Mouse (Mus musculus) liver, embryonic 14.5 days (tissue): ENCODE results near the gene Gm382. TPM values are rescaled to one million over a fixed set of nuclear protein-coding genes. Genes with fewer than 3 reads are reported as not detected.

Source experiments
- ATAC-seq: fragments of 200-750 bp; cut with Nextera tagmentation; 2 replicates; pipeline ENCODE4 v1.8.0; 2017; ENCODE audit warnings: moderate number of reproducible peaks, mild to moderate bottlenecking, moderate library complexity; ENCODE audit not compliant: insufficient read depth
- DNase-seq, 3 experiments: peaks; one replicate each; pipeline ENCODE4 v3.0.0-alpha.2; 2012 to 2013; ENCODE audit warnings: low read depth in 3 of 3, low spot score in 3 of 3
- H3K27ac ChIP-seq: fragments of 300-500 bp; sonication (generic); 2 replicates; pipeline ENCODE4 v1.5.1; 2014; ENCODE audit warnings: moderate library complexity, mild to moderate bottlenecking, control low read depth, inconsistent platforms
- H3K27me3 ChIP-seq: fragments of 300-500 bp; sonication (generic); 2 replicates; pipeline ENCODE4 v1.6.1; 2014; ENCODE audit warnings: mild to moderate bottlenecking, low read length, moderate library complexity; ENCODE audit not compliant: control insufficient read depth, insufficient read depth
- H3K36me3 ChIP-seq: fragments of 300-500 bp; sonication (generic); replicated peaks from 2 replicates; pipeline ENCODE4 v1.6.1; 2014; ENCODE audit warnings: low read depth; ENCODE audit not compliant: control insufficient read depth, insufficient read depth
- H3K4me1 ChIP-seq, 2 experiments: fragments of 200-500 bp in 1 of 2; fragments of 300-500 bp in 1 of 2; sonication (generic) in 1 of 2; replicated peaks; 2 replicates each; pipeline ENCODE4 v1.6.1; 2012 to 2014; ENCODE audit warnings: antibody characterized with exemption in 1 of 2, inconsistent platforms in 1 of 2, low read length in 1 of 2; ENCODE audit not compliant: control insufficient read depth in 2 of 2, insufficient read depth in 2 of 2
- H3K4me2 ChIP-seq: fragments of 300-500 bp; sonication (generic); 2 replicates; pipeline ENCODE4 v1.6.1; 2014; ENCODE audit warnings: low read depth, mild to moderate bottlenecking, control low read depth, moderate library complexity
- H3K4me3 ChIP-seq, 2 experiments: fragments of 200-500 bp in 1 of 2; fragments of 300-500 bp in 1 of 2; sonication (generic) in 1 of 2; 2 replicates each; pipeline ENCODE4 v1.5.1; 2012 to 2014; ENCODE audit warnings: low read depth in 2 of 2, low read length in 2 of 2, mild to moderate bottlenecking in 2 of 2, control low read depth in 1 of 2, inconsistent platforms in 1 of 2, moderate library complexity in 1 of 2; ENCODE audit not compliant: insufficient read depth in 1 of 2
- H3K9ac ChIP-seq: fragments of 300-500 bp; sonication (generic); replicated peaks from 2 replicates; pipeline ENCODE4 v1.6.1; 2014; ENCODE audit warnings: mild to moderate bottlenecking, control low read depth, moderate library complexity
- H3K9me3 ChIP-seq: fragments of 300-500 bp; sonication (generic); 2 replicates; pipeline ENCODE4 v1.6.1; 2016; ENCODE audit warnings: low read length, mixed read lengths; ENCODE audit not compliant: control insufficient read depth
- CTCF ChIP-seq: IDR thresholded peaks from 2 replicates; pipeline ENCODE4 v1.5.1; 2016; ENCODE audit warnings: antibody characterized with exemption, low read depth, control low read depth
- EP300 ChIP-seq: IDR thresholded peaks from 2 replicates; pipeline ENCODE4 v1.6.1; 2016; ENCODE audit warnings: antibody characterized with exemption, low read depth
- WGBS: fragments of 180-500 bp; shearing (Covaris S2); extraction: QIAGEN DNeasy Blood & Tissue Kit; methylation state at CpG from one replicate; pipeline ENCODE4 v1.1.7; 2014; ENCODE audit not compliant: insufficient replicate concordance; 5-methylcytosine and 5-hydroxymethylcytosine counted together
- polyA plus RNA-seq, 2 experiments: library from polyadenylated mRNA; depleted of rRNA in 1 of 2; stranded (reverse) in 1 of 2; unstranded in 1 of 2; fragments of >200 nt; fragmentation: Nextera tagmentation in 1 of 2; extraction: Ambion mirVana in 1 of 2; gene quantifications; 2 replicates each; pipeline versions ENCODE4 v1.2.1 to v1.2.3; 2012 to 2014

Gm382 gene
- polyA plus RNA-seq (2012; rRNA removed) = not detected in 2 replicates
- not detected in 2 replicates for polyA plus RNA-seq (2014; fragmentation: Nextera tagmentation; extraction: Ambion mirVana)

DNA sequence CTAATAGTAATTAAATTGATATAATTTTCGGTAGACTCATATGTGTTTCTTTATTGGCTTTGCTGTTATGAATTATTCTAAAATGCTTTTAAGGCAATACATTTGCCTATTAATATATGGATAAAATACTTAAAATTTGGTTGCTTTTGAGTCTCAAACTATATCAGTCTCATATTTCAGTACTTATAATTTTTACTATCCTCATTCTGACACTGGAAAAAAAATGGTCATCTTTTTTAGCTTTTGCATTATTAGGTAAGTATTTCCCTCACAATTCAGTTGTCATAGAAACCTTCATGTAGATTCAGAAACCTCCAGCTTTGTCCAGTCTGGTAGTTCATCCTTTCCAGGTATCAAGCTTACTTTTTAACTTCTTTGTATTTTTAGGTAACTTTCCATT is at the start of gene Gm382:
Gm382 (plus strand) TSS at position 301 of the 400 bp plus-strand sequence.
- Histone ChIP-seq H3K9me3 (no peaks in the 10 kb centered on the region), H3K9ac (no peak within 1 kb of the TSS), H3K27ac (no peak within 1 kb of the TSS), H3K4me3 (no peak within 1 kb of the TSS), H3K36me3 (no peaks in the 10 kb centered on the region), H3K27me3 (no peaks in the 10 kb centered on the region), H3K4me1 (no peaks in the 10 kb centered on the region), H3K4me2 (no peak within 1 kb of the TSS)
- DNase-seq (no peak), ATAC-seq (no peak)
- WGBS = 76% methylated on average over 1 of the region's 1 CpGs
- TF ChIP-seq EP300 = no peak
- no peak for TF ChIP-seq CTCF

DNA sequence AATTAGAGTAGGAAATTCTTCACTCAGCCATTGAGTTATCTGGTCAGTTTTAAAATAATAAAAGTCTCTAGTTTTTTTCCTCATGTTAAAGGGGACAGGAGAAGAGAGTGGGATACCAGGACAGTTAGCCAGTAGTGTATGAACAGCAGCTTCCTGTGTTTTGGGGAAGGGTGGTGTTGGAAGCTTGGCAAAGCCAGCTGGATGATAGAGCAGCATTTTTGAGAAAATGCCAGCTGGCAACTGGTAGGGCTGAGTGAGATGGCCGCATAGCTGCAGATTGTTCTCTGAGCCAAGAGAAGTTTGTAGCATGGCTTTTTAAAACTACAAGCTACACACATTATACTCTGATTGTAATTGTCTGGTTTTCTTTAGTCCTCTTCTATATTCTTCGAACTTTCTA is 30.4 kb downstream of the Gm382 start:
- TF ChIP-seq EP300 (no peak), CTCF (no peak)
- Histone ChIP-seq H3K4me2 (no peak overlapping the region), H3K4me1 (no peaks in the 10 kb centered on the region), H3K9me3 (no peaks in the 10 kb centered on the region), H3K27me3 (no peaks in the 10 kb centered on the region), H3K27ac (no peak overlapping the region), H3K4me3 (no peak overlapping the region), H3K36me3 (no peaks in the 10 kb centered on the region), H3K9ac (no peak overlapping the region)
- ATAC-seq (no peak), DNase-seq (no peak)
- WGBS = 75% methylated on average over 2 of the region's 2 CpGs

DNA sequence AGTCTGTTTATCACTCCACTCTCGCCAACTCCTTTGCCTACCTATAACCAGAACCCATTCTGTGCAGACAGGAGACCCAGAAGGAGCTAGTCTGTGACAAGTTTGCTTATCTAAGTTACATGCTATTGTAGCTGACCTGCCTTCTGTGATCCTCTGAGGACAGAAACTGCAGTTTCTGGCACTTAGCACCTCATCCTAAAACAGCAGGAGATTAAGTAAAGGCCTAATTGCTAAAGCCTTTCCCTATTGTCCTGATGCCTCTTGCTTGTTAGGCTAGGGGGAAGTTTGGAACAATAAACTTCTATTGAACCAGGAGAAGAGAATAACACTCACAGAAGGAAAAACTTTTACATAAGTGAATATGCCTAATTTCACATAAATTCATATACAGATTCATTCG is 51.5 kb downstream of the Gm382 start:
- Histone ChIP-seq H3K27me3 (no peaks in the 10 kb centered on the region), H3K4me2 (no peak overlapping the region), H3K4me3 (no peak overlapping the region), H3K4me1 (no peaks in the 10 kb centered on the region), H3K36me3 (no peaks in the 10 kb centered on the region), H3K27ac (no peak overlapping the region), H3K9ac (no peak overlapping the region), H3K9me3 (no peaks in the 10 kb centered on the region)
- WGBS = 30% methylated on average over 2 of the region's 2 CpGs
- no peak for ATAC-seq
- no peak for TF ChIP-seq CTCF
- no peak for TF ChIP-seq EP300
- no peak for DNase-seq

DNA sequence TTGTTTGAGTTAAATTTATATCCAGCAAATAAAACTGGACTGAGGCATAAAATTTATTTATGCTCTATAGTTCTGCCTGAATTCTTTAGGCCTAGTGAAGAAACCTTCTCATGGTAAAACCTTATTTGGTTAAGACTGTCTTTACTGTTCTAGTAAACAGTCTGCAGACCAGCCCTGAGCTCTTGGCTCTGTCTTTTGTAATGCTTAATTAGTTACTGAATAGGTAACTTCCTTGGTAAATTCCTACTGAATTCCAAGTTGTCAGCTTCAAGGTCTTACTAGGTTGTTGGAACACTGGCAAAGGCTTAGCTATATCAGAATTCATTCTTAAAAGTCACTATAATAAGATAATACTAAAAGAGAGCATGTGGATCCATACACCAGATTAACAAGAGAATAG is 53.3 kb downstream of the Gm382 start:
- ATAC-seq = no peak
- Histone ChIP-seq H3K4me3 (no peak overlapping the region), H3K27me3 (no peaks in the 10 kb centered on the region), H3K4me1 (no peaks in the 10 kb centered on the region), H3K36me3 (no peaks in the 10 kb centered on the region), H3K9me3 (no peaks in the 10 kb centered on the region), H3K9ac (no peak overlapping the region), H3K27ac (no peak overlapping the region), H3K4me2 (no peak overlapping the region)
- TF ChIP-seq CTCF = no peak
- no peak for TF ChIP-seq EP300
- DNase-seq = no peak

DNA sequence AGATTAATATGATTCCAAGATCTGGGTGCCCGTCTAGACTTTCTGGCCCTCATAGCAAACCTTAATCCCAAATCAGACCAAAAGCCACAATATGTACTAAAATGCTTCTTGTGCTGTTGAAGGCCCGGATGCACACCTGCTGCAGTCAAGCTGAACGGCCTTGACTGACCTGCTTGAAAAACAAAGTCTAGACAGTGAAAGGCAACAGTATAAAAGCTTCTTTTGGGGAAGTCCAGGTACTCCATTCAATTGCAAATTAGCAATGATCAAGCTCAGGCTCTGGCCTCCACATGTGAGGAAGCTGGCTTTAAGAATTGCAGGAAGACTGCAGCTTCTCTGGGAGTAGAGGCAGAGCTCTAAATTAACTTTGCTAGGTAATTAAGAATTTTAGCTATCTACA is 54.2 kb downstream of the Gm382 start:
- Histone ChIP-seq H3K9me3 (no peaks in the 10 kb centered on the region), H3K4me3 (no peak overlapping the region), H3K4me2 (no peak overlapping the region), H3K27me3 (no peaks in the 10 kb centered on the region), H3K36me3 (no peaks in the 10 kb centered on the region), H3K27ac (no peak overlapping the region), H3K9ac (no peak overlapping the region), H3K4me1 (no peaks in the 10 kb centered on the region)
- DNase-seq (no peak), ATAC-seq (no peak)
- WGBS = 64% methylated on average over 3 of the region's 3 CpGs
- TF ChIP-seq CTCF = no peak
